Mouse (Mus musculus) neural tube, embryonic 11.5 days (tissue): ENCODE measurements around the gene Clic3. TPM values are rescaled to one million over a fixed set of nuclear protein-coding genes. Genes with fewer than 3 reads are reported as not detected.

Experiments
- ATAC-seq: fragments of 200-750 bp; cut with Nextera tagmentation; 2 replicates; pipeline ENCODE4 v1.8.0; 2017; ENCODE audit warnings: moderate number of reproducible peaks, mild to moderate bottlenecking, moderate TSS enrichment, moderate library complexity; ENCODE audit not compliant: insufficient read depth, low FRiP score, low TSS enrichment
- DNase-seq: peaks from one replicate; pipeline ENCODE4 v3.0.0-alpha.2; 2015; ENCODE audit warnings: low spot score
- H3K27ac ChIP-seq: fragments of 300-500 bp; sonication (generic); 2 replicates; pipeline ENCODE4 v1.5.1; 2014; ENCODE audit warnings: low read depth, mild to moderate bottlenecking, low read length
- H3K27me3 ChIP-seq: fragments of 300-500 bp; sonication (generic); 2 replicates; pipeline ENCODE4 v1.6.1; 2014; ENCODE audit warnings: mild to moderate bottlenecking, low read length, mixed read lengths; ENCODE audit not compliant: control insufficient read depth, insufficient read depth
- H3K36me3 ChIP-seq: fragments of 300-500 bp; sonication (generic); 2 replicates; pipeline ENCODE4 v1.6.1; 2014; ENCODE audit warnings: mild to moderate bottlenecking, low read length, moderate library complexity, mixed read lengths; ENCODE audit not compliant: control insufficient read depth, insufficient read depth
- H3K4me1 ChIP-seq: fragments of 300-500 bp; sonication (generic); 2 replicates; pipeline ENCODE4 v1.6.1; 2014; ENCODE audit warnings: low read length, mixed read lengths; ENCODE audit not compliant: control insufficient read depth, insufficient read depth
- H3K4me2 ChIP-seq: fragments of 300-500 bp; sonication (generic); 2 replicates; pipeline ENCODE4 v1.6.1; 2014; ENCODE audit warnings: low read depth, mild to moderate bottlenecking, moderate library complexity
- H3K4me3 ChIP-seq: fragments of 300-500 bp; sonication (generic); 2 replicates; pipeline ENCODE4 v1.5.1; 2014; ENCODE audit warnings: low read depth, low read length
- H3K9ac ChIP-seq: fragments of 300-500 bp; sonication (generic); 2 replicates; pipeline ENCODE4 v1.6.1; 2014; ENCODE audit warnings: mild to moderate bottlenecking, low read length
- H3K9me3 ChIP-seq: fragments of 300-500 bp; sonication (generic); 2 replicates; pipeline ENCODE4 v1.6.1; 2016; ENCODE audit warnings: low read length; ENCODE audit not compliant: control insufficient read depth
- WGBS: fragments of 180-500 bp; shearing (Covaris S2); extraction: QIAGEN DNeasy Blood & Tissue Kit; methylation state at CpG from one replicate; pipeline ENCODE4 v1.1.7; 2014; 5-methylcytosine and 5-hydroxymethylcytosine counted together
- polyA plus RNA-seq: library from polyadenylated mRNA; unstranded; fragments of >200 nt; fragmentation: Nextera tagmentation; extraction: Ambion mirVana; gene quantifications from 2 replicates; pipeline ENCODE4 v1.2.1, GENCODE M21; 2014

Gene Clic3
- polyA plus RNA-seq, 1 experiment from 2014 or later = 0.89 TPM

GRCm38 (mm10) chr2:25426721-25427191 is 29.9 kb upstream of the Clic3 start:
- Histone ChIP-seq H3K4me1 (0 out of 2 replicates have a peak, but pooled peaks cover 3% of the 10 kb centered on the region), H3K36me3 (no peaks in the 10 kb centered on the region), H3K4me2 (no peak overlapping the region), H3K9ac (no peak overlapping the region), H3K27me3 (peaks cover 16% of the 10 kb centered on the region), H3K9me3 (no peaks in the 10 kb centered on the region), H3K4me3 (no peak overlapping the region), H3K27ac (no peak overlapping the region)
- ATAC-seq (no peak), DNase-seq (peak; percentile 82)
- 30% methylated on average over 5 of the region's 5 CpGs for WGBS

- DNase-seq = no peak
- H3K27ac ChIP-seq = no peak overlapping the region
- no peak for ATAC-seq
- H3K4me2 ChIP-seq = no peak overlapping the region
- 0 out of 2 replicates have a peak, but pooled peaks cover 3% of the 10 kb centered on the region for H3K4me1 ChIP-seq
- no peaks in the 10 kb centered on the region for H3K36me3 ChIP-seq
- H3K27me3 ChIP-seq = peaks cover 16% of the 10 kb centered on the region
- H3K9ac ChIP-seq = no peak overlapping the region
- H3K9me3 ChIP-seq = no peaks in the 10 kb centered on the region
- 87% methylated on average over 5 of the region's 5 CpGs for WGBS
- no peak overlapping the region for H3K4me3 ChIP-seq
Observed at GRCm38 (mm10) chr2:25427256-25427655, 29.4 kb upstream of the Clic3 start.

- whole genome bisulfite sequencing = under 1% methylated on average over 86 of the region's 89 CpGs
- Histone ChIP-seq H3K36me3 (no peaks in the 10 kb centered on the region), H3K27me3 (peaks cover 16% of the 10 kb centered on the region), H3K4me2 (peak within 1 kb of the TSS; percentile 85), H3K4me3 (peak within 1 kb of the TSS; percentile 73), H3K4me1 (0 out of 2 replicates have a peak, but pooled peaks cover 3% of the 10 kb centered on the region), H3K9me3 (no peaks in the 10 kb centered on the region), H3K9ac (peak within 1 kb of the TSS; percentile 80), H3K27ac (peak within 1 kb of the TSS; percentile 58; the same call in 1 of the 2 replicates)
- ATAC-seq = peak; percentile 87
- DNase-seq = peak; percentile 96
Observed at GRCm38 (mm10) chr2:25428442-25429236, 28.0 kb upstream of the Clic3 start, which contains the start of gene Abca2. TSS of gene Abca2 (plus strand) at chr2:25428703.

GRCm38 (mm10) chr2:25429435-25430180 is 27.0 kb upstream of the Clic3 start:
- peak overlapping the region; percentile 80; the same call in 1 of the 2 replicates for H3K9ac ChIP-seq
- WGBS = 79% methylated on average over 5 of the region's 5 CpGs
- peak overlapping the region; percentile 73 for H3K4me3 ChIP-seq
- H3K27ac ChIP-seq = no peak overlapping the region
- ATAC-seq (no peak), DNase-seq (no peak)
- H3K36me3 ChIP-seq = no peaks in the 10 kb centered on the region
- 0 out of 2 replicates have a peak, but pooled peaks cover 3% of the 10 kb centered on the region for H3K4me1 ChIP-seq
- no peaks in the 10 kb centered on the region for H3K9me3 ChIP-seq
- H3K4me2 ChIP-seq = peak overlapping the region; percentile 85
- peaks cover 14% of the 10 kb centered on the region for H3K27me3 ChIP-seq

- 75% methylated on average over 17 of the region's 17 CpGs for WGBS
- H3K9me3 ChIP-seq = no peaks in the 10 kb centered on the region
- no peak overlapping the region for H3K9ac ChIP-seq
- 0 out of 2 replicates have a peak, but pooled peaks cover 3% of the 10 kb centered on the region for H3K4me1 ChIP-seq
- no peaks in the 10 kb centered on the region; the same call in 1 of the 2 replicates for H3K36me3 ChIP-seq
- DNase-seq (no peak), ATAC-seq (no peak)
- no peak overlapping the region for H3K4me3 ChIP-seq
- H3K27ac ChIP-seq = no peak overlapping the region
- peaks cover 10% of the 10 kb centered on the region; the same call in 1 of the 2 replicates for H3K27me3 ChIP-seq
- H3K4me2 ChIP-seq = no peak overlapping the region
Observed at GRCm38 (mm10) chr2:25430395-25431233, 26.0 kb upstream of the Clic3 start.

GRCm38 (mm10) chr2:25431308-25431855 is 25.3 kb upstream of the Clic3 start:
- no peak overlapping the region for H3K9ac ChIP-seq
- no peak for ATAC-seq

GRCm38 (mm10) chr2:25432326-25433098 is 24.1 kb upstream of the Clic3 start:
- WGBS = 75% methylated on average over 11 of the region's 11 CpGs
- Histone ChIP-seq H3K9me3 (no peaks in the 10 kb centered on the region), H3K4me3 (no peak overlapping the region), H3K27me3 (peaks cover 6% of the 10 kb centered on the region; the same call in 1 of the 2 replicates), H3K4me2 (no peak overlapping the region), H3K36me3 (no peaks in the 10 kb centered on the region; the same call in 1 of the 2 replicates), H3K4me1 (0 out of 2 replicates have a peak, but pooled peaks cover 3% of the 10 kb centered on the region), H3K9ac (no peak overlapping the region), H3K27ac (no peak overlapping the region)
- ATAC-seq (no peak), DNase-seq (no peak)

More at GRCm38 (mm10) chr2:25431308-25431855, 25.3 kb upstream of the Clic3 start:
- DNase-seq = no peak
- no peak overlapping the region for H3K27ac ChIP-seq
- 38% methylated on average over 6 of the region's 6 CpGs for WGBS
- no peak overlapping the region for H3K4me3 ChIP-seq
- H3K36me3 ChIP-seq = no peaks in the 10 kb centered on the region; the same call in 1 of the 2 replicates
- 0 out of 2 replicates have a peak, but pooled peaks cover 3% of the 10 kb centered on the region for H3K4me1 ChIP-seq
- peaks cover 6% of the 10 kb centered on the region; the same call in 1 of the 2 replicates for H3K27me3 ChIP-seq
- no peak overlapping the region for H3K4me2 ChIP-seq
- H3K9me3 ChIP-seq = no peaks in the 10 kb centered on the region
